Mouse (Mus musculus) adrenal gland (tissue): ENCODE data around the gene Ncapg2.

Experiments
- intact Hi-C: fragments of 180-260 bp; cut with DNase I; formaldehyde crosslinking; loops from one replicate; pipeline ENCODE4 v1.15.1; 2025
- long read RNA-seq, 2 experiments: library from polyadenylated mRNA; unstranded; transcript quantifications; one replicate each; pipeline ENCODE4 v2.0.0; 2020; ENCODE audit warnings: borderline replicate concordance in 1 of 2; ENCODE audit not compliant: insufficient replicate concordance in 1 of 2

The Ncapg2 gene
- long read RNA-seq, experiment 1, partial matches to known transcripts = 0 of 1 reads
- long read RNA-seq, experiment 1, other reads (novel, unspliced or antisense) = 1 of 1 reads
- long read RNA-seq, experiment 2, partial matches to known transcripts = 0 of 2 reads
- long read RNA-seq, experiment 2, other reads (novel, unspliced or antisense) = 2 of 2 reads

DNA sequence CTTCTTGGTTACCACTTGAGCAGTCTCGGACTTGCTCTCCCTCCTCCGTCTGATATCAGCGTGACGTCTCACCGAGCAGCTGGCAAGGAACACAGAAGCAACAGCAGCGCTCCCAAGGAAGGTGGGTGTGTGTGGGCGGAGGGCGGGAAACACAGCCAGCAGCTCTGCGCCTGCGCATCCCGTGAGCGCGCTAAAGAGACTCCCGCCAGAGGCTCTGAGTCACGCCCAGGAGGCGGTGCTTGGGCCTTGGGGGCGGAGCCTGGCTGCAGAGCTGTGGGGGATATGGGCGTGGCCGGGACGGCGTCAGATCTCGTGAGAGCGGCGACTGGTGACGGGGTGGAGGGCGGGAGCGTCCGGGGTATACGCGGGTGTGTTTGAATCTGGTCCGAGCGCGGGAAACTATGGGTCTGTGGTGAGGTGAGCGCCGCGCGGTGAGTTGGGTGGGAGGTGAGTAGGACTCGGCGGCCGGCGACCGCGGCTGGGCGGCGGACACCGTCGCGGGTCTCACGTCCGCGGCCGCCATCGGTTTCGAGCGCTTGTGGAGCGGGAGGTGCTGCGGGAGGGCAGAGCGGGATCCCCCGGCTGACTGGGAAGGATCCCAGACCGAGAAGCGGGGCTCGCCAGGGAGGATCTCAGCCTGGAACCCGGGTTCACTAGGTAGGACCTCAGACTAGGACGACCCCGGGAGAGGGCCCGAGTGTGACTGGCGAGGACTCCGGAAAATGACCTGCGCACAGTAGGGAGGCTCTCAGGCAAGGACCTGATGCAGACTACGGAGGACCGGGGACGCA lies at the start of gene Ncapg2:
TSS of gene Ncapg2 (plus strand) at position 358 of the 791 bp plus-strand sequence.
- intact Hi-C loops = no loop called here

DNA sequence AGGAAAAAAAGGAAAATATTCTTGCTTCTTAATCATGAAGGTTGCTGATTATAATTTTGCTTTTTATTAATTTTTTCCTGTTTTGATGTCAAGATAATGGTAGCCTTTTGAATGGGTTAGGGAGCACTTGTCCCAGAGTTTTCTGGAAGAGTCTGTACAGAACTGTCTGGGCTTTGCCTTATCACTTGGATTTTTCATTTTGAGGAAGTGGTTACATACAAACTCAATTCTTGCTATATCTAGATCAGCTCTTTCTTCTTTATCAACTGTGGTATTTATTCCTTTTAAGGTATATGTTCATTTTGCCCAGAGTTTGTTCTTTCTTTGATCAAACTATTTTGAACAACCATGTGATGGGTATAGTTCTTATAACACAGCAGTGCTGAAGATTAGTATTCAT lies 43.1 kb upstream of the Ncapg2 start:
- intact Hi-C loops = no loop called here

DNA sequence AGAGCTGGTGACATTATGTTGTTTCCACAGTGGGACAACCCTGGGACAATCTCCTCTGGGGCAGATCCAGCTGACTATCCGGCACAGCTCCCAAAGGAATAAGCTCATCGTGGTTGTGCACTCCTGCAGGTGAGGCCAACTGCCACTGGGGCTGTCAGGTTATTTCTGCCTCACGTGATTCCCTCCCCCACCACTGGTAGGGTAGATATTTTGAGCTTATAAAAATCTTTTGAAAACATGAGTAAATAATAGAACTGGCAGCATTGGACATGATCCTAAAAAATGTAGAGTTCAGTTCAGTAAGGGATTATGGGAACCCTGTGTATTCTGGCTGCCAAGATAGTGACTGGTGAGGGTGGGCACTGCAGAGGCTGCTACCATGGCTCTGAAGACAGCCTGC lies 38.3 kb upstream of the Ncapg2 start:
- intact Hi-C loops = no loop called here

DNA sequence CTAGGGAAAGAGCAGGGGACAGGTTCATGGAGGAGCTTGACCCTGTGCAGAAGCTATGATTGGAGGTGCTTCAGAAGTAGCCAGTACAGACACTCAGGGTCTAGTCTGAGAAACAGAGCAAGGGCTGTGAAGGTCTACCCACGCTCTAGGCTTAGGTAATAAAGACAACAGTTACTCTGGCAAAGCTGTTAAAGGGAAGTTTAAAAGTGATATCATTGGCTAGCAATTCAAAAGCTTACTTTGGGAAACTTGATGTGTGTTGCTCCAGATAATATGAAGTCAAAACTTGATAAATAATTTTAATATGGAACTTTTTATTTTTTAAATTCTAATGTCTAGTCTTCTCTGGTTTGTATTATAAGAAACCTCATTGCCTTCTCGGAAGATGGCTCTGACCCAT lies 37.9 kb upstream of the Ncapg2 start:
- intact Hi-C loops = no loop called here

DNA sequence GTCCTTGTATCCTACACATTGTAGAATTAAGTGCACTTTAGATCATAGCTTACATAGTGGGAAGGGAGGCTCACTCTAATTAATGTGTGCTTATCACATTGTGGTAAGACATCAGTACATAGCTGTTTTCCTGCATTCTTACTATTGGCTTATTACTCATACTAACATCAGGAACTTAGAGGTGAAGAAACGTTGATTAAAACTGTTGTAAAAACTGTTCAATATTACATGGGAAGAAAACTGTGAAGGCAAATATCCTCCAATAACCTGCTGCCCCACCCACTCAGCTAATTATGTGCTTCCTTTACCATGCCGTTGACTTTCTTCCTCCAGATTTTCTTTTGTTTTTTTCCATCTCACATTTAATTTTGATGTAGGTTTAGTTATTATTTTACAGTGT lies 36.3 kb upstream of the Ncapg2 start:
- intact Hi-C loops = no loop called here

DNA sequence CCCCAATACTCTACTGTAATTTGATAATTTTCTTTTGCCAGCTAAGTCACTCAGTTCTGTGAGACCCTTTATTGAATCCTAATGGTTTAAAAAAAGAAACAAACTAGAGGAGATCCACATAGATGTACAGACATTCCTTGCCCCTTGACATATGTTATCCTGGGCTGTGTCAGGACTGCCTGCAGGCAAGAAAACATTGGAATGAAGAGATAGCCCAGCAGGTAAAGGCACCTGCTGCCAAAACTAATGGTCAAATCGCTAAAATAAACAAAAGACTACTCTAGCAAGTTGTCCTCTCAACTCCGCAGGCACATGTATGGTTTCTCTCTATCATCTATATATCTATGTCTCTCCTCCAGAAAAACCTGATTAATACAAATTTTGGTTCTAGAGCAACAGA lies 22.1 kb upstream of the Ncapg2 start:
- intact Hi-C loops = no loop called here

DNA sequence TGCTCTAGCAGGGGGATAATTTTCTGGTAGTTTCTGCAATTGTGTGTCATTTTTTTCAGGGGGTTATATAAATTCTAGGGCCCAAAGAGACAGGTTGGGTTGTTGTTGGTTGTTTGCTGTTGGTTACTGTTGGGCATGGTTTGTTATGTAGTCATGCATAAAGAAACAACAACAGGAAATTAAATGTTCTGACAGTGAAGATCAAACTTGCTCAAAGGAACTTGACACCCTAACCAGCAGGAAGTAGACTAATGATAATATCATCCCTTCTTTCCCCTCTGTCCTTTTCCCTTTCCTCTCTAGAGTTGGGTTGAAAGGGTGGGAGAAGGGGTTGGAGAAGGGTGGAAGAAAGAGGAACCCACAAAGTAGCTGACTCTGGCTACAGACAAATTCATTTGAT lies 21.2 kb upstream of the Ncapg2 start:
- intact Hi-C loops = no loop called here

DNA sequence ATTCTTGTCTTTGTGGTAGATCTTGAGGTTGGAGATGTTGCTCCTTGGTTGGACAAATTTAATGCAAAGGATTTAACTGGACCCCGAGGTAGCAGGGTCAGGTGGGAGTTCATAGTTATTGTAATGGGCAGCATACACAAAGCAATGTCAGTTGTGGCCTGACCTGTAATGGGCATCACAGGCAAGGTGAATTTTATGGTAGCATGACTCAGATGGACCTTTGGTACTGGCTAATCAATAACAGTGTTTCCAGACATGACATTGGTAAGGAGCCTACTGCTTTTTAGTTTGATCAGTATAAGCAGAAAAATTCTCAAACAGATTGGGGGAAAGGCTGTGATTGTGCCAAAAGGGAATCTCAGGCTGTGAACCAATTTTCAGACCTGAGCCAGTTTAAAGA lies 18.4 kb upstream of the Ncapg2 start:
- intact Hi-C loops = no loop called here

DNA sequence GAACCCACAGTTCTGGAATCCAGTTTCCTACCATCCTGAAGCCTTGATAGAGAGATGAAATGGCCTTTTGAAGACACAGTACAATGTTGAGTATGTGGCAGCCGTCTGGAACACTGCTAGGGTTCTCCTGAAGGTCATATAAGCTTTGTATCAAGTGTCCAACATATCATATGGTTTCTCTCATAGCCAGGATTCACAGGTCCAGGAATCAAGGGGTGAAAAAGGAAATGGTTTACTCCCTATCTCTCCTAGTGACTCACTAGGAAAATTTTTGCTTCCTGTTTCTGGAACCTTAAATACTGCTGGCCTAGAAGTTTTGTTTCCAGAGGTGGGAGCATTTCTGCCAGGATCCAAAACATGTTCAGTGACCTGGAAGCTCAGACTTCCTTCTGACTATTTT lies 15.3 kb upstream of the Ncapg2 start:
- intact Hi-C loops = no loop called here

DNA sequence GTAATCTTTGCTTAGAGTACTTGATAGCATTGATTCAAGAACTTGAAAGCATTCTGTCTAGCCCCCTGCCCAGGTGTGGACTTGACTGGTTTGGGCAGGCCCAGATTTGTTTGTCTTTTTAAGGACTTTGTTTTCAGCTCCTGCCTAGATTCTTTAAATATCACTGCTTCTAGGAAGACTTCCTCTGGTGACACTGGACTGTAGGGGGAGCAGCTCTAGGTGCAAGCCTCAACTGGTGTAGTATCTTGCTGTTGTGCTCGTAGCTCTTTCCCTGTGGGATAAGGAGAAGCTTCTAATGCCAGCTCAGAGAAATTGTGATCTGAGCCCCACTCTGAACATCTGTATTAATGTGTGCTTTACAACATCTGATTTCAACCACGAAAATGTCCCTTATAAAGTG lies 10.9 kb upstream of the Ncapg2 start:
- intact Hi-C loops = no loop called here

DNA sequence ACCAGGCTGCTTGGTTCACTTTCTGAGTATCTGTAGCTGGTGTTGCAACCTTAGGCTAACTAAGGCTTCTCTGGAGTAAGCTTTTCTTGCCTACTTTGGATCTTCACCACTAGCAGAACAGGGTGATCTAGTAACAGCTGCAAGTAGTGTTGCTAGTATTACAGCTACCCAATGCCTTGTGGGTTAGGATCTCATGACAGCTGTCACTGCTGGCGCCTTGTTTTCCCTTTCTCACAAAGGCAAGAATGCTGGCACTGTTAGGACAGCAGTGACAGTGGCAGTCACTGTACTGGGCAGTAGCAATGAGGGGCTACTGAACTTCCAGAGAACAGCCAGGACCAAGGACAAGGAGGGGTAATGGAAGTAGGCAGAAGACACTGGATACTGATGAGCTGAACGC lies 9.9 kb upstream of the Ncapg2 start:
- intact Hi-C loops = no loop called here

DNA sequence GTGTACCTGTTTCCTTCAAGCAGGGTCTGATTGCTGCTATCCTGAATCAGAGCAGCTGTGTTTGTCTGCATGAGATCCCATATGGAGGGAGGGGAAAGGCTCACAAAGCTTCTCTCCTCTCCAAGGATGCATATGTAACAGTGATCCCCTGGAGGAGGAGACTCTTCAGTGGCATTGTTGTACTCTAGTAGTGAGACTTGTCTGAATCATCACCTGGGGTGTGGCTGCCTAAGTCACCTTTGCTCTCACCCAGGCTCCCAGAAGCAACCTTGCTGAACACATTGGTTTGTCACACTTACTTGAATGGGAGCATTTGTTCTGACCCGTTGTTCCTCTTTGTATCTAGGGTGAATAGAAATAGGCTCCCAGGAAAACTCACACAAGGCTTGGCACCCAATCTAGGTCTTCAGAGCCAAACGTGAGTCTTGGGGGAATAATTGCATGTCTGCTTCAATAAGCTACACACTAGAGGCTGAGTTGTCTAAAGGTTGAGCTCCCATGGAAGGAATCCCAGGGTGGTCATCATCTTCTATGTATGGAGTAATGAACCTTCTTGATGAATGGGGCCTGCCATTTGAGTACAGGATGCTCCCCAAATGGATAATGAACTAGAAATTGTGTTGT lies 9.0 kb upstream of the Ncapg2 start:
- intact Hi-C loops = no loop called here

DNA sequence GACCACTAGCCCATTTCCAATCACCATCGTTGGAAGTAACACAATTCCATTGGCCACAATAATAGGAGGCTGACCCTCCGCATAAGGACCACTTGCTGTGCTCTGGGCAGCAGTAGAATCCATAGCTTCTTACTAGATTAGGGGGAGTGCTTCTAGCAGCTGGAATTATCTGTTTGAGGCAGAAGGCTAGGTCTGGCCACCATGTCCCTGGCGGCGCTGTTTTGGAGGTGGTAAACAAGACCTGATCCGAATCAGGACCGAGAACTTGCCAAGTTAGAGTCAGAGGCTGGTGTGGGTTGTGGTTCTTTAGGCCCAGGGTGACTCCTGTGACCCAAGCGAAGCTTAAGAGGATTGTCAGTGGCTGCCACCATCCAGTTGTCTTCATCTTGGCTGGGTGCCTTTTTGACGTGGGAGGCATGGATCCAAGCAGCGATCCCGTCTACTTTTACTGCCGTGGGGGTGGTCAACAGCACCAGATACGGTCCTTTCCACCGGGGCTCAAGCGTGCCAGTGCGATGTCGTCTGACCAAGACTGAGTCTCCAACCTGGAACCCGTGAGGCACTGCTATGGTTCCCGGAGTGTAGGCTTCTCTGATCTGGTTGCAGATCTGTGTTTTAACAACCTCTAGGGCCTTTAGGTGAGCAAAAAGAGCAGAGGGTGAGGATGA lies 1.1 kb upstream of the Ncapg2 start:
- intact Hi-C loops = no loop called here

DNA sequence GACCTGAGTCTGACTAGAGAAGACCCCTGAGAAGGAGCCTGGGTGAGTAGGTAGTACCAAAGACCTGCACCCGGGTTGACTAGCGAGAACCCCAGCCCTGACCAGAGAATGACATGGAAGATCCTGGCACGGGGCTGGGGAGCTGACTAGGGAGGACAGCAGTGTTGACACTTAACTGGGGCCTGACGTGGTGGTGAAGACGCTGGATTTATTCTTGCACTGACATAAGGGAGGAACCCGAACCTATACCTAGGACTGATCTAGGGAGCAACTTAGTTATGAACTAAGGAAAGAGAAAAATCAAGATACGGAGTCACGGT lies 594 bp downstream of the Ncapg2 start:
- intact Hi-C loops = no loop called here

DNA sequence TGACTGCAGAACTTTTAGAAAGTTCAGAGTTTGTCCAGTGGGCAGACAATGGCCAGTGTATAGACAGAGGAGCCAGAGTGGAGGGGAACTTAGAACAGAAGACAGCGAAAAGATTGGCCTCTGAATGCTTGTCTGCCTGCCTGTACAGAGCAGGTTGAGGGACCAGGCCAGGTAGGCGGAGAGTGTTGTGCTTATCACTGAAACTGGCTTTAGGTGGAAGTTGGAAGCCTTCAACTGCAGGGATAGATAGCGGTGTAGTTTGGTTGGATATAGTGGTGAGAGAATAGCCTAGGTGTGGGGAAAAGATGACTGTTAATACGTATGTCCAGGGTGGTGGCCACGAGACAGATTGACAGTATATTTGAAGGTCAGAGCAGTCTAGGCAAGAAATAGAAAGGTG lies 2.7 kb downstream of the Ncapg2 start:
- intact Hi-C loops = no loop called here

DNA sequence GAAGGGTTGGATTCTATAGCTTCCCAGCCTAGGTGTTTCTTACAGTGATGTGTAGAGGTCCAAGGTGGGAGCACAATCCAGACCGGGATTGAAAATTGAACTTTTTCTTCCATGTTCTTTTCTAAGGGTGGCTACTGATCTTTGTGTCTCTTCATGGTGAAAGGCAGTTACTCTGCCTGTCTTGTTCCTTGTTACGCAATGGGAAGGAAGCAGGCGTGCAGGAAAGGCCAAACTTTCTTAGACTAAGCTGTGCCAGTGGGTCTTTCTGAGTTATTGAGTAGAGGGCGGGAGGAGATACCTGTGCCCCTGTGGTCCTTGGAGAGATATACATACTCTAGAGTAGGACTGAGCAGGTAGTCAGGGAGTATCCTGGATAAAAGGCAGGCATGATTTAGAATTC lies 9.7 kb downstream of the Ncapg2 start:
- intact Hi-C loops = no loop called here

DNA sequence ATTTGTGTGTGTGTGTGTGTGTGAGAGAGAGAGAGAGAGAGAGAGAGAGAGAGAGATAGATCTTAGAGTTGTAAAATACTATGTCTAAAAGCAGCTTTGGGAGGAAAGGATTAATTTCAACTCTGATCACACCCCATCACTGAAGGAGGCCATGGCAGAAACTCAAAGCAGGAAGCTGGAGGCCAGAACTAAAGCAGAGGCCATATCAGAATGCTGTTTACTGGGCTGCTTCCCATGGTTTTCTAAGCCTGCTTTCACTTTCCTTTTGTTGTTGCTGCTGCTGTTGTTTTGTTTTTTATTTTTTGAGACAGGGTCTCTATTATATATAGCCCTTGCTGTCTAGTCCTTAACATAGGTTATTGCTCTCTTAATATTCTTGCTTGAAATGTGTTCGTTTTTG lies 11.3 kb downstream of the Ncapg2 start:
- intact Hi-C loops = no loop called here

DNA sequence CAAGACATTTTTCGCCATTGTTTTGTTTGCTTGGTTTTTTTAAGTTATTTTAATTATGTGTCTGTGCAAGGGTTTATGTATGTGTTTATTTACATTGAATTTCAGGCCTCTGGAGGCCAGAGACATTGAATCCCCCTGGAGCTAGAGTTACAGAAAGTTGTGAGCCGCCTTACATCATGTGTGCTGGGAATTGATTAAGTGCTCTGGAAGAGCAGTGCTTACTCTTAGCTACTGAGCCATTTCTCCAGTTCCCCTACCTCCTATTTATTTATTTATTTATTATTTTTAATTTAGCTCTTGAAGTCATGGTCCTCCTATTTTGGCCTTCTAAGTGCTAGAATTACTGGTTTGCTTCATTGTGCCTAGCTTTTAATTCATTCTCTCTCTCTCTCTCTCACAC lies 16.5 kb downstream of the Ncapg2 start:
- intact Hi-C loops = no loop called here

DNA sequence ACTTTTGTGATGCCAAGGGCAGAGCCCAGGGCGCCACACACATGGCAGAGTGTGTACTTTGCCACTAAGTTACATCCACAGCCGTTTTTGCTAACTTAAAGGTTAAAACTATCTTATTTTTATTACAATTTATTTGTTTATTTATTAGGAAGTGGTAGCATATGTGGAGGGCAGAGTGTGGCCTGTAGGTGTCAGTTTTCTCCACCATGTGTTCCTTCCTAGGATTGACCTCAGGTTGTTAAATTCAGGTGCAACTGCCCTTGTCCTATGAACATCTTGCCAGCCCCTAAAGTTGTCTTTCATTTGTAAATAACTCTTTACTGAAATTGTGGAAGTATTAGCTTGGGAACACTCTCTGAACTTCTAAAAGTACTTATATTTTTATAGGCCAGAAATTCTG lies 20.2 kb downstream of the Ncapg2 start:
- intact Hi-C loops = no loop called here

DNA sequence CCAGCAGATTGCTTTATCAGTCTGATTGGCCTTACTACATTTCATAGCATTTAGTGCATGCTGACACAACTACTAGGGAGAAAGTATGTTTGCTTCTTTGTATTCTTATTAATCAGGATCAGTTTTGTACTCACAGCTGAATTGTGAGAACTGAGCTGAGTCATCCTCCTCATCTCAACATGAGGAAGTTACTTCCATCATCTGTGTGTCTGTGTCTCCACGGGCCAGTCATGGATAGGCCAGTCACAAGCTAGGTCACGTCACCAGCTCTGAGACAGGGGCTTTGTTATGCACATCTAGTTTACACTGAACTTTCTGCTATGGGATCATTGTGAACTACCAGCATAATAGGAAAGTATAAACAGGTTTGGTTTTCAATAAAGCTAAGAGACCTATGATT lies 28.5 kb downstream of the Ncapg2 start:
- intact Hi-C loops = no loop called here

DNA sequence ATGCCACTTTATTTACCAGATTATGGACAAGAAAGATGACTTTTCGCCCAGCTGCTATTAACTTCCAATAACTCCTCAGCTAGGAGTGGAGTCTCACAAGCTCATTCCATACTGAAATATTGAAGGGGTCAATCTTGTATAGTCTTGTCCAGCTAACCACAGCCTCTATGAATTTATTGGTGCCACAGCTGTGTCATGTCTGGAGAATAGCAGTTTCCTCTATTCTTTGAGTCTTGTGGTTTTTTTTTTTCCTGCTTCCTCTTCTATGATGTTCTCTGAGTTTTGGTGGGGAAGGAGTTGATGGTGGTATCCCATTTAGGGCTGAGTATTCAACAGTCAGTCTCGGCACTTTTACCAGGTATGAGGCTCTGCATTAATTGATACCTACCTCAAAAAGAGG lies 30.0 kb downstream of the Ncapg2 start:
- intact Hi-C loops = no loop called here

DNA sequence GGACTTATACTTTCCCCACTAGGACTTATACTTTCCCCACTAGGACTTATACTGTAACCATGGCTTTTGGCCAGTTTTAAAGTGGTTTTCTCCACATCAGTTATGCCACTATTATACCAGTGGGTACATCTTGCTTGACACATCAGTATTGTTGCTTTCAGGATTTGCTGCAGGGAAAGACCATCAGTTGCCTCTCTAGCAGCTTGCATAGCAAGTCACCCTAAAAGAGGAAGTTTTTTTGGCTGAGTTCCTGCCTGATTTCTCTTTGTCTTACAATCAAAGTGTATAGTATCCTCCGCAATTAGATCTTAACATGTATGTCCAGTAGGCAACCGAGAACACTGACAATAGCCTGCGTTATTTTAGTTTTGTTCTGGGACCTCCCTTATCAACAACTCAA lies 30.9 kb downstream of the Ncapg2 start:
- intact Hi-C loops = no loop called here

DNA sequence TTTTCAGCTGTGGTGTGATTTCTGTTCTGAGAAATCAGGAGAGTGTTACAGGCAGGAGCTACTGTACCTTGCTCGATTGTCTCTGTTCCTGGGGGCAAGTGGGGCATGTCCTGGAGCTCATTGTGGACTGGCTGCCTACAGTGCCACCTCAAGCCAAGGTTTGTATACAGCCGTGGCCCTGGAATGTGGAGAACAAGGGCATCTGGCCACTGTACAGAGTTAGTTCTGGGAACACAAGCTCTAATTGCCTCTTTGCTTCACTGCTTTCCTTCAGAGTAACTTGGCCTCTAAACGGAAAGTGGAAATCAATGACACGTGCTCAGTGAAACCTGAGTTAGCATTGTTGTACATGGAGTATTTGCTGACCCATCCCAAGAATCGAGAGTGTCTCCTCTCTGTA lies 33.4 kb downstream of the Ncapg2 start:
- intact Hi-C loops = no loop called here
